Mouse (Mus musculus): ENCODE results near the gene Sp2. TPM values are rescaled to one million over a fixed set of nuclear protein-coding genes. Genes with fewer than 3 reads are reported as not detected.
A peak's percentile ranks its signal among the peaks of the same experiment; 100 is the strongest.

The Sp2 gene
- total and polyA plus RNA-seq, 3 experiments, result 10.4 to 12.4 (median 12.3) TPM

DNA sequence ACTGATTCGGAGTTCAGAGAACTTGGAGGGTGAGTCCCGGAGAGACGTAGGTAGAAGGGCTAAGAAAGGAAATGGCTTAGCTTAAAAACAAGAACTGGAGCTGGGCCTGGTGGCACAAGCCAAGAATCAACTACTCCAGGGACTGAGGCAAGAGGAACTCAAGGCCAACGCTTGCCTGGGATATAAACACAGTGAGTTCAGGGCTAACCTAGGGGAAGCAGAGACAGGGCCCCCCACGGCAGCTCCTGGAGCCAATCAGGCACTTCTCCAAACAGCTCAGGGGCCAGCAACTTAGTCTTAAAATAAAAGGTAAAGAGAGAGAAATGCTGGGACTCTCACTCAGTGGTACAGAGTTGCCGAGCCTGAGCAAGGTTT lies 44.3 kb downstream of the Sp2 start:
- Histone ChIP-seq H3K79me2 (replicated peaks; ENCODE audit: control insufficient read depth, insufficient read depth, low read length) (no peaks in the 10 kb centered on the region), H3K4me1 (ENCODE audit: control insufficient read depth, insufficient read depth, low read length) (peaks cover 2% of the 10 kb centered on the region; the same call in 1 of the 2 replicates), H3K36me3 (ENCODE audit: control insufficient read depth, insufficient read depth, low read length) (no peaks in the 10 kb centered on the region), H3K27me3 (ENCODE audit: control insufficient read depth, insufficient read depth, low read length) (no peaks in the 10 kb centered on the region), H3K4me3 (no peak overlapping the region), H3K9ac (ENCODE audit: low read depth, low read length) (no peak overlapping the region), H3K27ac (no peak overlapping the region; the same call in 1 of the 2 replicates)
- 57% methylated on average over 6 of the region's 6 CpGs for whole genome bisulfite sequencing
- intact Hi-C loops (cut with DNase I), result no loop called here
- TF ChIP-seq EP300 (IDR thresholded peaks at IDR 0.05; ENCODE audit: insufficient read depth, low read depth, low read length) (no peak), POLR2A (IDR thresholded peaks at IDR 0.05; ENCODE audit: insufficient read depth, low read depth, low read length) (no peak), CTCF (IDR thresholded peaks at IDR 0.05) (no peak)
- no peak for DNase-seq

GRCm38 (mm10) chr11:96937549-96938425 lies 45.0 kb downstream of the Sp2 start:
- DNase-seq, result peak; percentile 63 to 67
- no peak overlapping the region for H3K4me3 ChIP-seq
- TF ChIP-seq POLR2A (IDR thresholded peaks at IDR 0.05; ENCODE audit: insufficient read depth, low read depth, low read length), result no peak
- TF ChIP-seq EP300 (IDR thresholded peaks at IDR 0.05; ENCODE audit: insufficient read depth, low read depth, low read length), result no peak
- peak; percentile 82 for TF ChIP-seq CTCF (IDR thresholded peaks at IDR 0.05)
- 42% methylated on average over 10 of the region's 10 CpGs for WGBS
- no peaks in the 10 kb centered on the region for H3K27me3 ChIP-seq (ENCODE audit: control insufficient read depth, insufficient read depth, low read length)
- H3K9ac ChIP-seq (ENCODE audit: low read depth, low read length), result no peak overlapping the region
- no peaks in the 10 kb centered on the region for H3K36me3 ChIP-seq (ENCODE audit: control insufficient read depth, insufficient read depth, low read length)
- H3K79me2 ChIP-seq (replicated peaks; ENCODE audit: control insufficient read depth, insufficient read depth, low read length), result no peaks in the 10 kb centered on the region
- H3K4me1 ChIP-seq (ENCODE audit: control insufficient read depth, insufficient read depth, low read length), result peaks cover 2% of the 10 kb centered on the region; the same call in 1 of the 2 replicates
- no peak overlapping the region for H3K27ac ChIP-seq
- intact Hi-C loops (cut with DNase I), result loop anchor here (1.0 kb wide), 1 partner anchor 19 kb away; no protein-coding TSS in a partner anchor

- H3K27ac ChIP-seq, result no peak overlapping the region
- TF ChIP-seq EP300 (IDR thresholded peaks at IDR 0.05; ENCODE audit: insufficient read depth, low read depth, low read length), result no peak
- TF ChIP-seq CTCF (IDR thresholded peaks at IDR 0.05), result no peak
- TF ChIP-seq POLR2A (IDR thresholded peaks at IDR 0.05; ENCODE audit: insufficient read depth, low read depth, low read length), result no peak
- 83% methylated on average over 9 of the region's 9 CpGs for WGBS
- no peak overlapping the region for H3K9ac ChIP-seq (ENCODE audit: low read depth, low read length)
- H3K4me3 ChIP-seq, result no peak overlapping the region
- DNase-seq, result no peak
- intact Hi-C loops (cut with DNase I), result no loop called here
- no peaks in the 10 kb centered on the region for H3K79me2 ChIP-seq (replicated peaks; ENCODE audit: control insufficient read depth, insufficient read depth, low read length)
- H3K27me3 ChIP-seq (ENCODE audit: control insufficient read depth, insufficient read depth, low read length), result no peaks in the 10 kb centered on the region
- no peaks in the 10 kb centered on the region for H3K36me3 ChIP-seq (ENCODE audit: control insufficient read depth, insufficient read depth, low read length)
- peaks cover 2% of the 10 kb centered on the region; the same call in 1 of the 2 replicates for H3K4me1 ChIP-seq (ENCODE audit: control insufficient read depth, insufficient read depth, low read length)
Observed at GRCm38 (mm10) chr11:96935872-96936650, 46.7 kb downstream of the Sp2 start.

DNA sequence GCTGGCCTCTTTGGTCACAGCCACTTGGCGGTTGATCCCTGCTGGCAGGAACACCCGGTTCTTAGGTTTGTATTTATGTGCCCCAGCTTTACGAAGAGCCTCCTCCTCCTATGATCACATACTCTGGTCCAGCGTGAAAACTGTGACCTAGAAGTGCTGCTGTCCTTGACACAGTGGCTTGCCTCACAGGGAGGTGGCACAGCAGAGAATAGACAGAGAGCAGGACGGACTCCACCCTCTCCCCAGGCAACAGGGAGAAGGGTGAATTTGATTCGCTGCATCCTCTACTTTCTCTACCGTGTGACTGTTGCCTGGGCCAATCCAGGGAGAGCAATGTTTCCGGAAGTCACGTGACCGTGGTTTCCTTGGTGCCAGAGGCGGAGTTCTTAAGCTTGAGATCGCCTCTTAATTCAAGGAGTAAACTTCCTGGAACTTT lies 47.8 kb downstream of the Sp2 start:
- H3K36me3 ChIP-seq (ENCODE audit: control insufficient read depth, insufficient read depth, low read length), result no peaks in the 10 kb centered on the region
- intact Hi-C loops (cut with DNase I), result no loop called here
- no peaks in the 10 kb centered on the region for H3K79me2 ChIP-seq (replicated peaks; ENCODE audit: control insufficient read depth, insufficient read depth, low read length)
- no peaks in the 10 kb centered on the region for H3K27me3 ChIP-seq (ENCODE audit: control insufficient read depth, insufficient read depth, low read length)
- H3K4me3 ChIP-seq, result no peak overlapping the region
- peaks cover 2% of the 10 kb centered on the region; the same call in 1 of the 2 replicates for H3K4me1 ChIP-seq (ENCODE audit: control insufficient read depth, insufficient read depth, low read length)
- peak in 1 of 2 experiments; percentile 72 for DNase-seq
- no peak overlapping the region for H3K27ac ChIP-seq
- peak; percentile 55 for TF ChIP-seq POLR2A (IDR thresholded peaks at IDR 0.05; ENCODE audit: insufficient read depth, low read depth, low read length)
- no peak for TF ChIP-seq CTCF (IDR thresholded peaks at IDR 0.05)
- 23% methylated on average over 12 of the region's 12 CpGs for WGBS
- no peak overlapping the region for H3K9ac ChIP-seq (ENCODE audit: low read depth, low read length)

GRCm38 (mm10) chr11:96933562-96934276 lies 49.0 kb downstream of the Sp2 start:
- no peak for TF ChIP-seq EP300 (IDR thresholded peaks at IDR 0.05; ENCODE audit: insufficient read depth, low read depth, low read length)
- TF ChIP-seq POLR2A (IDR thresholded peaks at IDR 0.05; ENCODE audit: insufficient read depth, low read depth, low read length), result no peak
- no peak for TF ChIP-seq CTCF (IDR thresholded peaks at IDR 0.05)

More at GRCm38 (mm10) chr11:96933562-96934276, 49.0 kb downstream of the Sp2 start:
- intact Hi-C loops (cut with DNase I), result no loop called here
- Histone ChIP-seq H3K4me3 (no peak overlapping the region), H3K36me3 (ENCODE audit: control insufficient read depth, insufficient read depth, low read length) (no peaks in the 10 kb centered on the region), H3K9ac (ENCODE audit: low read depth, low read length) (no peak overlapping the region), H3K79me2 (replicated peaks; ENCODE audit: control insufficient read depth, insufficient read depth, low read length) (no peaks in the 10 kb centered on the region), H3K27me3 (ENCODE audit: control insufficient read depth, insufficient read depth, low read length) (peaks cover 3% of the 10 kb centered on the region; the same call in 1 of the 2 replicates), H3K4me1 (ENCODE audit: control insufficient read depth, insufficient read depth, low read length) (peaks cover 2% of the 10 kb centered on the region; the same call in 1 of the 2 replicates), H3K27ac (no peak overlapping the region)
- WGBS, result 83% methylated on average over 13 of the region's 13 CpGs
- no peak for DNase-seq
